Mouse (Mus musculus) spleen, postnatal 14 days (tissue): ENCODE data around the gene Lfng.

Source experiments
- DNase-seq, 2 experiments: peaks; one replicate each; pipeline ENCODE4 v3.0.0; 2021 to 2022; ENCODE audit warnings: low spot score in 2 of 2

Lfng gene

GRCm38 (mm10) chr5:140607001-140607835 is at the start of gene Lfng:
Lfng (plus strand) TSS chr5:140607320.
- peak; percentile 75 to 79 for DNase-seq

GRCm38 (mm10) chr5:140562601-140563000 is 44.5 kb upstream of the Lfng start:
- DNase-seq, result no peak

- no peak for DNase-seq
These were observed 42.2 kb upstream of the Lfng start, which contains the start of gene Grifin for GRCm38 (mm10) chr5:140564896-140565295. Grifin (minus strand) TSS chr5:140565071.

DNA sequence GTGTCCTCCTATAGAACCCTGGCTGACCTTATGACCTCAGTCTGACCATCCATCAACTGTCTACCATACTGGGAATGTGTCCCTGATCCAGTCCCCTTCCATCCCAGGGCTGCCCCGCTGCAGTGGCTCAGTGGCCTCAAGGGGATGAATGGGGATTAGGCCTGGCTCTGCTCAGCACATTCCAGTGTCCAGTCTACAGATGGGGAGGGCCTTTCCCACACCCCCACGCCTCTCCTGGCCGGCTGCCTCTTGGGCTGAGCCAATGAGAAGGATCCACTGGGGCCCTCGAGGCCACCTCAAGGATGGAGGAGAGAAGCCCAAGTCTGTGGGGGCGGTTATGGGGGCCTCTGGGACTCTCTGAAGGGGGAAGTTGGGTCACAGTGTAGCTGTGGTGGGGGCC is 41.7 kb upstream of the Lfng start:
- DNase-seq, result no peak

DNA sequence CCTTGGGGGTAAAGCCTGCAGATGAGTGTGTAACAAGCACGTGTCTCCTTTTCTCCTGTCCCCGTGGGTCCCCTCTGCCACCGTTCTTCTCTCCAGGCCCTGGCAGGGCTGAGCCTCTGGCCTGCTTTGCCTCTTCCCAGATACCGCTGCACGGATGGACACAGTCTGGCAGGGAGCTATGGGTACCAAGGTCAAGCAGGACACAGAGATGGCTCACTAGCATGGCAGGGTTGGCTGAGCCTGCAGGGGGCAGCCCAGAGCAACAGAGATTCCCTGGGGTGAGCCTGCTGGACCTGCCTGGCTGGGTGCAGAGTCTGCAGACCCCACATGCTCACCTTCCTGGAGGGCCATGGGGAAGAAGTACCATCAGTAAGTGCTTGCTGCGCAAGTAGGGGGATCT is 41.3 kb upstream of the Lfng start:
- peak; percentile 47 to 62 for DNase-seq

DNA sequence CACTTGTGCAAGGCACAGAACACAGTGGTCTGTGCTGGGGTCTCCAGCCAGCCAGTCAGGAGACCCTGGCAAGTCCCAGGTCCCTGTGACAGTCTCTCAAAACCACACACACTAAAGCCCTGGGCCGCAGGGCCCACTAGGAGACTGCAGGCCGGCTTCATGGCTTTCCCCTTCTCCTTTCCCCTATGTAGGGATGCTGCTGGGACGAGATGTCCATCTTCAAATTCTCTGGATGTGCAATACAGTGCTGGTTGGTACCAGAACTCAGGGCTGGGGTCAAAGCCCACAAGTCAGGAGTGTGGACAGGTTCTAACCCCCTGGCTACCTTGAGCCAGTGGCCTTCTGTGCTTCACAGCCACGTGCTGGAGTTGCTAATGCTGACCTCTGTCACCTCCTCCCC is 40.8 kb upstream of the Lfng start:
- no peak for DNase-seq

DNA sequence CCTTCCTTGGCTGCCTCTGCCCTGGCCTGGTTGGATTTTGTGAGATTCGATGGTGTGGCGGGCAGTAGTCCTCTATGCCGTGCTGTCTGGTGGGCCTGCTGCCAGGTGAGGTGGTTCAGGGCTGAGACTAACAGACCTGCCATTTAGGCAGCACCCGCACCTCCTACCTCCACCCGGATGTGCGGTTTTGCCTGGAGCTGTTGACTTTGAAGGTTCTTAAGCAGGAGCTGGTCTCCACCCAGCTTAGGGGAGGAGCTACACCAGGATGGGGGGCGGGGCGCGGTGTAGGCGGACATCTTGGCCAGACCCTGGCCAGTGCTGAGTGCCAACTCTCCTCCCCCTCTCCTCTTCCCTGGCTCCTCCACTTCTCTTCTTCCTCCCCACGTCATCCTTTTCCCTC is 39.8 kb upstream of the Lfng start:
- DNase-seq, result peak; percentile 69 to 77

GRCm38 (mm10) chr5:140567751-140568150 is 39.4 kb upstream of the Lfng start:
- no peak for DNase-seq

GRCm38 (mm10) chr5:140568321-140568970 is 38.7 kb upstream of the Lfng start:
- peak; percentile 40 to 60 for DNase-seq

DNA sequence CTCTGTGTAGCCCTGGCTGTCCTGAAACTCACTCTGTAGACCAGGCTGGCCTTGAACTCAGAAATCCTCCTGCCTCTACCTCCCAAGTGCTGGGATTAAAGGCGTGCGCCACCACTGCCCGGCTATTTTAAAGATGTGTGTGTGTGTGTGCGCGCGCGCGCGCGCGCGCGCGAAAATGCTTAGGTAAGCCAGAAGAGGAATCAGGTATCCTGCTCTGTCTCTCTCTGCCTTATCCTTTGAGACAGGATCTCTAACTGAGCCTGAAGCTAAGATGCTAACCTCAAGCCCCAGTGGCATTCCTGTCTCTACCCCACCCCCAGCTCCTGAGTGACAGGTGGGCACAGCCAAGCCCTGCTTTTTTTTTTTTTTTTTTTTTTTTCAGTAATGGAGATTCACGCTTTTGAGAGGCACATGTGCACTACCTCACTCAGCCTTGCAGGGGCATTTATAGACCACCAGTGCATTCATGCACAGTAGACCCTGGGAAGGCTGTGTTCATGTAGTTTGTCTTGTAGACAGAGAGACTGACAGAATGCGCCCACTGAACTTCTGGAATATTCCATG is 38.0 kb upstream of the Lfng start:
- no peak for DNase-seq

DNA sequence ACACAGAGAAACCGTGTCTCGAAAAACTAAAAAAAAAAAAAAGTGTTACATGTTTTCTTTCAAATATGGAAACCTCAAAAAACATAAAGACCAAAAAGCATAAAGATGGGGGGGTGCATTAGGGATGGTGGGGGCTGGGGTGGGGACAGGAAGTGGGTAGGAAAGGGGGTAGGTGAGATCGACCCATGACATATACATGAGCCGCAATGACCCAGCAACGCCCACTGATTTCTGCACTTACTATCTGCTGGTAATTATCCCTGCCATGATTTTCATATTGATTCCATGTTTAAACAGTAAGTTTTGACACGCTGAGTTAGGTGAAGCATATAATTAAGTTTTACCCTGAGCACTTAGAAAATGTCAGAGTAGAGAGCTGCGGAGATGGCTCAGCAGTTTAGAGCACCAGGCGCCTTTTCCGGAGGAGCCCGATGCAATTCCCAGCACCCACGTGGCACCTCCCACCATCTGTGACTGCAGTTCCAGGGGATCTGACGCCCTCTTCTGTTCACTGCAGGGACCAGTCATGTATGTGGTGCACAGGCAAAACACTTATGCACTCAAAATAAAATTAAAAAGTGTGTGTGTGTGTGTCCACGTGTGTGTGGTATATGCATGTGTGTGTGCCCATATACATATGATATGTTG is 36.8 kb upstream of the Lfng start:
- no peak for DNase-seq

- DNase-seq, result no peak
These were observed 35.9 kb upstream of the Lfng start for GRCm38 (mm10) chr5:140571201-140571600.

DNA sequence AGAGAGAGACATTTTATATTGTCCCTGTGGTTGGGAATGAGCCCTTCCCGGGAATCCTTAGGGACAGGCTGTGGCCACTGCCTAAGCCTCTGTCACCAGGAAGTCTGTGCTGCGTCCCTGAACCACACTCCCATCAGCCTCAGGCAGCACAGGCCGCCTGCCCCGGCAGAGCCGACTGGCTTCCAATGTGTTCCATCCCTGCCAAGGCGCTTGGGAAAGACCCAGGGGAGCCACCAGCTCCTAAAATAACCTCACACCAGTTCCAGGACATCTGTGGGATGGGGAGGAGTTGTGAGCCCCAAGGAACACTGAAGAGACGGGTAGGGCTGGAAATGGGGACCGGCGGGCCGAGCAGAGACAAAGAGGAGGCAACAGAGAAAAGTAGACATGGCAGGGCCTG is 35.4 kb upstream of the Lfng start:
- no peak for DNase-seq

DNA sequence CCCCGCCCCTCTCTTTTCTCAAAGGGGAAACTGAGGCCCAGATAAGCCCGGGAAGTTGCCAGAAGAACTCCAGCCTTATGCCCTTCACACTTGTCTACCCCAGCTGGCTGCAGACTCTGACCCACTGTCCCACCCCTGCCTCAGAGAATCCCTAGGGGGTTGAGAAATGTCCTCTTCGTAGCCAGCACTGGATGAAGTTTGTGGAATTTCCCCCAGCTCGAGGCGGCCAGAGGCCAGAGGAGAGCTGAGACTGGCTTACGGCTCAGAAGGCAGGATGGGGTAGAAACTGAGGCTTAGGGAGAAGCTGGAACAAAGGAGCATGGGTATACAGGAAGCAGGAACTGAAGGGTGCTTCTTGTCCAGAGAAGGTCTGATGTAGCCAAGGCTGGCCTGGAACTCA is 34.5 kb upstream of the Lfng start:
- DNase-seq, result no peak

DNA sequence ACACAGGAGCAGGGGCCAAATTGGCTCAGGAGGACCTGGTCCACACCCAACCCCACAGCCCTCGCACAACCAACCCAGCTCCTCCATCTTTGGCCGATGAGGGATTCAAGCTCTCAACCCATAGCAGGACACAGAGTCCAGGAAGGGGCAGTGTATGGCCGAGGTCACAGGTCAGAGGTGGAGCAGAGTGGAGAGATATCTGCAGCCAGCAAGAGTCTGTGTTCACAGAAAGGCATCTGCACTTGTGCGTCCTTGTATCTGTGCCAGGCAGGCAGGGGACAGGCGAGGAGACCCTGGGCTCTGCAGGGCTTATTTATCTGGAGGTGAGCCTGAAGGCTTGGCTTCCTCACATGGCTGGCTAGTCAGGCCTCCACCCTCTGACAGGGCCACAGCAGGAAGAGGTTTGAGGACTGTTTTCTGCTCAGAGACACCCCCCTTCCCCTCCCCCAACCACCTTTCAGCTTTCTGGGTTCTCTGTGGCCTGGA is 31.7 kb upstream of the Lfng start:
- no peak for DNase-seq

GRCm38 (mm10) chr5:140579221-140579620 is 27.9 kb upstream of the Lfng start:
- no peak for DNase-seq

DNA sequence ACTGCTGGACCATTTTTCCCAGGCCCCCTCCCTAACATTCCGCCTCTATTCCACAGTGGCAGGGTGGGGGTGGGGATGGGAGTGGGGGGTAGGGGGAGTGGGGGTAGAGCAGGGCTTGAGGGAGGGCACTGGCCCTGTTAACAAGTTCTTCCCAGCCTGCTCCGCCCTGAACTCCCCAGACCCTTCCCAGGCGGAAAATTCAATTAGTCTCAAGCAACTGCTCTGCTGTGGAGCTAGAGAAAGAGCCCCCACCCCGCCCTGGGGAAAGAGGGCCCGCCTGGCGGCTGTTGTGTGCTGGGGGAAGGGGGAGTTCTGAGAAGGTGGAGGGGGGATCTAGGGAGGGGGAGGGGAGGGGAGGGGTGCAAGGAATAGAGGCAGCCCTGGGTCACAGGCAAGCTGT is 27.3 kb upstream of the Lfng start:
- DNase-seq, result no peak

GRCm38 (mm10) chr5:140581569-140581968 is 25.6 kb upstream of the Lfng start:
- DNase-seq, result no peak

DNA sequence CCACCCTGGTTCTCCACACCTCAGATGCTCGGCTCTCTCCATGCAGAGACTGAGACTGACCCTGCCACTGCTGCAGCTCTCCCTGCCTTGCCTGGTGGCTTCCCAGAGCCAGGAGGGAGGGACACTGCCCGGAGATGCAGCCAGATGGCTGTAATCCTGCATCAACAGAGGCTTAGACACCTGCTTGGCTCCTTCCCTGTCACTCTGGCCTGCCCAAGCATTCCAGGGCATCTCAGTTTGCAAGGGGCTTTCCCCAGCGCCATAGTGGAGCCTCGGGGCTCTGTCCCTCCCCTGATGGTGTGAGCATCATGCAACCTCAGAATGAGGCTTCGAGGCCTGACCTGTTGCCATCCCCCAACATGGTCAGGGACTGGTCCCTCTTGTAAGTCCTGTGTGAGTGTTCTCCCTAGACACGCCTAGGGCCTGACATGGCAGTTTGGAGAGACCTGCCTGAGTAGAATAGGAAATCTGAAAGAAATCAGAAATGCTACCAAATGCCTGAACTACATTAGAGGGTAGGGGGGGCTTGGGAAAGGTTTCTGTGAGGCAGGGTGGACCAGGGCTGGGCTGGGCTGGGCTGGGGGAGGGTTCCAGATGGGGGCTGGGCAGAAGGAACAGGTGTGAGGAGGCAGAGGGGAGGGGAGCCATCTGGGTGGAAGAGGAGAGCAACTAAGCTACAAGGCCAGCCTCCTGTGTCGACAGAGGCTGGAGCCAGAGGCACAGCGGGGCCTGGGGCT is 24.0 kb upstream of the Lfng start:
- DNase-seq, result no peak

DNA sequence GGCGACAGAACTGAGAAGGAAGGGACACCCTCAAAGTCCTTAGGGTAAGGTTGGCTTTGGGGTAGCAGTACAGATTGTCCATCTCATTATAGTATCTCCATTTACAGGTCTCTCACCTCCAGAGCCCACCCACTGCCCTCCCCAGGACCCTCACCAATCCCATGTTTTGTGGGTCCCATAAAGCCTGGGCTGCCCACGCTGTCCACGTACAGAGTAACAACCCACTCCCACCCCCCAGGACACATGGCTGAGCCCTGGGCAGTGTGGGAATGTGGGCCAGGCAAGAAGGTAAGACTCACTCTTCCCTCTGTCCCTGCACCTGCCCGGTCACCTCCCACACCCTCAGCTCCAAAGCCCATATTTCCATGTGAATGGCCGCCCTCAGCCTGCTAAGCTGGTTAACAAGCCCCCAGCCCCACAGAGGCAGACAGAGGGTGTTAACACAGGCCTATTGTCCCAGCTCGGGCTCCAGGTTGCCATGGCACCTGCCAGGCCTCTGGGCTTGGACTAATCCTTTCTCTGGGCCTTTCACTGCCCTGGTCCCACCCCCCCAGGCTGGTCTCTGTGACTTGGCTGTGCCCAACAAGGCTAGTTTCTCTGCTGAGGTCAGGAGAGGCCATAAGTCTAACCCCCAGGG is 23.3 kb upstream of the Lfng start:
- DNase-seq, result no peak
